ENCODE assay signal across 10 mouse cellular contexts in genomic region chr13:60573541-60573940, GRCm38 (mm10).
"Had no signal": no experiment of that assay in that cellular context is flagged by ENCODE, and none has a peak within 500 bp of the region (broad histone marks: within the 10 kb centered on the region; RNA-seq: fewer than 3 reads in every experiment).

No protein-coding gene starts in this region.

- H3K4me3 ChIP-seq: hindbrain, embryonic 13.5 days; intestine, embryonic 15.5 days; limb, embryonic 12.5 days; liver, embryonic 12.5 days; midbrain, embryonic 10.5 days; myocyte; neural tube, embryonic 15.5 days had no signal

- H3K4me2 ChIP-seq: hindbrain, embryonic 13.5 days; intestine, embryonic 15.5 days; limb, embryonic 12.5 days; liver, embryonic 12.5 days; neural tube, embryonic 15.5 days had no signal

- DNase-seq: midbrain, embryonic 14.5 days; thymus, postnatal 14 days had no signal

- H3K27ac ChIP-seq: hindbrain, embryonic 13.5 days; intestine, embryonic 15.5 days; limb, embryonic 12.5 days; liver, embryonic 12.5 days; midbrain, embryonic 10.5 days; neural tube, embryonic 15.5 days; stomach, postnatal 0 days had no signal

- H3K4me1 ChIP-seq: hindbrain, embryonic 13.5 days; intestine, embryonic 15.5 days; limb, embryonic 12.5 days; liver, embryonic 12.5 days; midbrain, embryonic 10.5 days; neural tube, embryonic 15.5 days had no signal

- H3K36me3 ChIP-seq: hindbrain, embryonic 13.5 days; intestine, embryonic 15.5 days; limb, embryonic 12.5 days; liver, embryonic 12.5 days; midbrain, embryonic 10.5 days; neural tube, embryonic 15.5 days had no signal

- H3K9ac ChIP-seq: hindbrain, embryonic 13.5 days; intestine, embryonic 15.5 days; limb, embryonic 12.5 days; liver, embryonic 12.5 days; neural tube, embryonic 15.5 days had no signal

- ATAC-seq: intestine, embryonic 15.5 days; liver, embryonic 12.5 days had no signal

- H3K9me3 ChIP-seq: hindbrain, embryonic 13.5 days; intestine, embryonic 15.5 days; limb, embryonic 12.5 days; liver, embryonic 12.5 days; midbrain, embryonic 10.5 days had no signal

- H3K27me3 ChIP-seq: hindbrain, embryonic 13.5 days; intestine, embryonic 15.5 days; limb, embryonic 12.5 days; liver, embryonic 12.5 days; neural tube, embryonic 15.5 days had no signal
